Mouse (Mus musculus): Measurements from ENCODE around the gene Pxdc1.

Pxdc1 gene

GRCm38 (mm10) chr13:34650371-34650770 lies 2.9 kb downstream of the Pxdc1 start:
- DNase-seq, result no peak

GRCm38 (mm10) chr13:34647751-34648150 lies 5.5 kb downstream of the Pxdc1 start:
- DNase-seq, result no peak

GRCm38 (mm10) chr13:34647221-34647620 lies 6.1 kb downstream of the Pxdc1 start:
- DNase-seq, result no peak

GRCm38 (mm10) chr13:34646240-34646750 lies 7.0 kb downstream of the Pxdc1 start:
- DNase-seq, result no peak

- DNase-seq, result no peak
These were observed 7.8 kb downstream of the Pxdc1 start for GRCm38 (mm10) chr13:34645519-34645918.

GRCm38 (mm10) chr13:34644401-34644800 lies 8.9 kb downstream of the Pxdc1 start:
- no peak for DNase-seq

GRCm38 (mm10) chr13:34643926-34644325 lies 9.4 kb downstream of the Pxdc1 start:
- no peak for DNase-seq

- DNase-seq, result peak; percentile 22
These were observed 10.1 kb downstream of the Pxdc1 start for GRCm38 (mm10) chr13:34642941-34643875.

- DNase-seq, result no peak
These were observed 12.2 kb downstream of the Pxdc1 start for GRCm38 (mm10) chr13:34641066-34641465.

- peak; percentile 50 for DNase-seq
These were observed 17.3 kb downstream of the Pxdc1 start for GRCm38 (mm10) chr13:34635978-34636377.

- DNase-seq, result no peak
These were observed 23.0 kb downstream of the Pxdc1 start for GRCm38 (mm10) chr13:34630319-34630718.

- DNase-seq, result no peak
These were observed 23.5 kb downstream of the Pxdc1 start for GRCm38 (mm10) chr13:34629741-34630140.

GRCm38 (mm10) chr13:34627446-34627845 lies 25.8 kb downstream of the Pxdc1 start:
- no peak for DNase-seq

- DNase-seq, result no peak
These were observed 28.9 kb downstream of the Pxdc1 start for GRCm38 (mm10) chr13:34624414-34624813.

GRCm38 (mm10) chr13:34612402-34612801 lies 40.9 kb downstream of the Pxdc1 start:
- DNase-seq, result no peak

GRCm38 (mm10) chr13:34609711-34610110 lies 43.6 kb downstream of the Pxdc1 start:
- no peak for DNase-seq

GRCm38 (mm10) chr13:34607079-34607478 lies 46.2 kb downstream of the Pxdc1 start:
- no peak for DNase-seq

- DNase-seq, result no peak
These were observed 47.4 kb downstream of the Pxdc1 start for GRCm38 (mm10) chr13:34605884-34606283.

- DNase-seq, result no peak
These were observed 48.1 kb downstream of the Pxdc1 start for GRCm38 (mm10) chr13:34605206-34605605.

- DNase-seq, result no peak
These were observed 48.9 kb downstream of the Pxdc1 start for GRCm38 (mm10) chr13:34604406-34604805.

GRCm38 (mm10) chr13:34602757-34603156 lies 50.5 kb downstream of the Pxdc1 start:
- no peak for DNase-seq

GRCm38 (mm10) chr13:34596797-34597196 lies 56.5 kb downstream of the Pxdc1 start:
- DNase-seq, result no peak
